Mouse (Mus musculus) embryonic facial prominence, embryonic 13.5 days (tissue): Measurements from ENCODE around the gene Nav1. TPM values are rescaled to one million over a fixed set of nuclear protein-coding genes. Genes with fewer than 3 reads are reported as not detected.

ENCODE experiments used
- ATAC-seq: fragments of 200-750 bp; cut with Nextera tagmentation; 2 replicates; pipeline ENCODE4 v1.8.0; 2017; ENCODE audit warnings: low read depth; ENCODE audit not compliant: insufficient number of reproducible peaks, insufficient read depth, low FRiP score, low TSS enrichment
- H3K27ac ChIP-seq: fragments of 300-500 bp; sonication (generic); 2 replicates; pipeline ENCODE4 v1.5.1; 2015; ENCODE audit warnings: moderate library complexity, mild to moderate bottlenecking, inconsistent platforms
- H3K27me3 ChIP-seq: fragments of 300-500 bp; sonication (generic); 2 replicates; pipeline ENCODE4 v1.6.1; 2015; ENCODE audit warnings: mild to moderate bottlenecking, inconsistent platforms
- H3K36me3 ChIP-seq: fragments of 300-500 bp; sonication (generic); 2 replicates; pipeline ENCODE4 v1.6.1; 2015; ENCODE audit warnings: mild to moderate bottlenecking, inconsistent platforms
- H3K4me1 ChIP-seq: fragments of 300-500 bp; sonication (generic); 2 replicates; pipeline ENCODE4 v1.6.1; 2015; ENCODE audit warnings: inconsistent platforms
- H3K4me2 ChIP-seq: fragments of 300-500 bp; sonication (generic); 2 replicates; pipeline ENCODE4 v1.6.1; 2015; ENCODE audit warnings: moderate library complexity, mild to moderate bottlenecking, inconsistent platforms
- H3K4me3 ChIP-seq: fragments of 300-500 bp; sonication (generic); 2 replicates; pipeline ENCODE4 v1.5.1; 2015; ENCODE audit warnings: mild to moderate bottlenecking, inconsistent platforms
- H3K9ac ChIP-seq: fragments of 300-500 bp; sonication (generic); 2 replicates; pipeline ENCODE4 v1.6.1; 2015; ENCODE audit warnings: mild to moderate bottlenecking, inconsistent platforms
- H3K9me3 ChIP-seq: fragments of 300-500 bp; sonication (generic); 2 replicates; pipeline ENCODE4 v1.6.1; 2016; ENCODE audit warnings: inconsistent platforms
- WGBS: fragments of 180-500 bp; shearing (Covaris S2); methylation state at CpG from one replicate; pipeline ENCODE4 v1.1.7; 2015; ENCODE audit warnings: mixed read lengths; 5-methylcytosine and 5-hydroxymethylcytosine counted together
- polyA plus RNA-seq: library from polyadenylated mRNA; unstranded; fragments of >200 nt; fragmentation: Nextera tagmentation; extraction: Ambion mirVana; gene quantifications from 2 replicates; pipeline ENCODE4 v1.2.1, GENCODE M21; 2015

Nav1 gene
- polyA plus RNA-seq, 1 experiment from 2014 or later, result 11.6 TPM

- H3K27me3 ChIP-seq, result no peaks in the 10 kb centered on the region
- H3K4me3 ChIP-seq, result no peak overlapping the region
- H3K4me2 ChIP-seq, result no peak overlapping the region
- H3K36me3 ChIP-seq, result peaks cover 21% of the 10 kb centered on the region
- H3K27ac ChIP-seq, result no peak overlapping the region
- H3K9ac ChIP-seq, result no peak overlapping the region
- no peaks in the 10 kb centered on the region for H3K9me3 ChIP-seq
- no peak for ATAC-seq
- H3K4me1 ChIP-seq, result peaks cover 15% of the 10 kb centered on the region
- WGBS, result 43% methylated on average over 15 of the region's 15 CpGs
Observed at GRCm38 (mm10) chr1:135474861-135475570, 132.1 kb downstream of the Nav1 start.

- H3K36me3 ChIP-seq, result peaks cover 38% of the 10 kb centered on the region
- H3K4me1 ChIP-seq, result peaks cover 15% of the 10 kb centered on the region
- H3K4me2 ChIP-seq, result no peak overlapping the region
- WGBS, result 66% methylated on average over 5 of the region's 5 CpGs
- ATAC-seq, result no peak
- H3K4me3 ChIP-seq, result no peak overlapping the region
- H3K27me3 ChIP-seq, result no peaks in the 10 kb centered on the region
- H3K27ac ChIP-seq, result no peak overlapping the region
- no peaks in the 10 kb centered on the region for H3K9me3 ChIP-seq
- H3K9ac ChIP-seq, result no peak overlapping the region
Observed at GRCm38 (mm10) chr1:135472536-135472935, 134.6 kb downstream of the Nav1 start.

- ATAC-seq, result no peak
- no peak overlapping the region for H3K9ac ChIP-seq
- no peak overlapping the region for H3K4me2 ChIP-seq
- no peak overlapping the region for H3K4me3 ChIP-seq
- no peaks in the 10 kb centered on the region for H3K27me3 ChIP-seq
- no peaks in the 10 kb centered on the region for H3K9me3 ChIP-seq
- WGBS, result 73% methylated on average over 5 of the region's 5 CpGs
- H3K27ac ChIP-seq, result no peak overlapping the region
- peaks cover 46% of the 10 kb centered on the region for H3K36me3 ChIP-seq
- H3K4me1 ChIP-seq, result peaks cover 15% of the 10 kb centered on the region
Observed at GRCm38 (mm10) chr1:135471742-135472141, 135.4 kb downstream of the Nav1 start.

GRCm38 (mm10) chr1:135470546-135470945 lies 136.5 kb downstream of the Nav1 start:
- Histone ChIP-seq H3K9me3 (no peaks in the 10 kb centered on the region), H3K4me1 (peaks cover 7% of the 10 kb centered on the region), H3K4me3 (no peak overlapping the region), H3K27me3 (no peaks in the 10 kb centered on the region), H3K9ac (no peak overlapping the region), H3K36me3 (peaks cover 57% of the 10 kb centered on the region), H3K27ac (no peak overlapping the region), H3K4me2 (no peak overlapping the region)
- 95% methylated on average over 13 of the region's 13 CpGs for WGBS
- ATAC-seq, result no peak

- ATAC-seq, result no peak
- H3K27ac ChIP-seq, result no peak overlapping the region
- peaks cover 7% of the 10 kb centered on the region; the same call in 1 of the 2 replicates for H3K4me1 ChIP-seq
- no peaks in the 10 kb centered on the region for H3K27me3 ChIP-seq
- H3K36me3 ChIP-seq, result peaks cover 75% of the 10 kb centered on the region
- 90% methylated on average over 5 of the region's 5 CpGs for WGBS
- H3K4me3 ChIP-seq, result no peak overlapping the region
- no peak overlapping the region for H3K4me2 ChIP-seq
- no peaks in the 10 kb centered on the region for H3K9me3 ChIP-seq
- H3K9ac ChIP-seq, result no peak overlapping the region
Observed at GRCm38 (mm10) chr1:135467462-135467861, 139.6 kb downstream of the Nav1 start.

- H3K9me3 ChIP-seq, result no peaks in the 10 kb centered on the region
- H3K27me3 ChIP-seq, result no peaks in the 10 kb centered on the region
- peaks cover 7% of the 10 kb centered on the region; the same call in 1 of the 2 replicates for H3K4me1 ChIP-seq
- H3K4me2 ChIP-seq, result no peak overlapping the region
- WGBS, result 58% methylated on average over 3 of the region's 3 CpGs
- no peak overlapping the region for H3K9ac ChIP-seq
- ATAC-seq, result no peak
- peaks cover 73% of the 10 kb centered on the region for H3K36me3 ChIP-seq
- no peak overlapping the region for H3K4me3 ChIP-seq
- H3K27ac ChIP-seq, result no peak overlapping the region
Observed at GRCm38 (mm10) chr1:135466935-135467334, 140.2 kb downstream of the Nav1 start.

GRCm38 (mm10) chr1:135465734-135466133 lies 141.4 kb downstream of the Nav1 start:
- ATAC-seq, result no peak
- Histone ChIP-seq H3K4me2 (no peak overlapping the region), H3K27me3 (no peaks in the 10 kb centered on the region), H3K9ac (no peak overlapping the region), H3K27ac (no peak overlapping the region), H3K4me3 (no peak overlapping the region), H3K4me1 (peaks cover 7% of the 10 kb centered on the region; the same call in 1 of the 2 replicates), H3K9me3 (no peaks in the 10 kb centered on the region), H3K36me3 (peaks cover 64% of the 10 kb centered on the region)
- 92% methylated on average over 19 of the region's 19 CpGs for WGBS

- Histone ChIP-seq H3K4me1 (peaks cover 7% of the 10 kb centered on the region; the same call in 1 of the 2 replicates), H3K36me3 (peaks cover 71% of the 10 kb centered on the region), H3K4me2 (no peak overlapping the region), H3K9me3 (no peaks in the 10 kb centered on the region), H3K27me3 (no peaks in the 10 kb centered on the region), H3K4me3 (no peak overlapping the region), H3K27ac (no peak overlapping the region), H3K9ac (no peak overlapping the region)
- ATAC-seq, result no peak
- WGBS, result 66% methylated on average over 8 of the region's 8 CpGs
Observed at GRCm38 (mm10) chr1:135462736-135463135, 144.4 kb downstream of the Nav1 start.

- 75% methylated on average over 4 of the region's 4 CpGs for WGBS
- Histone ChIP-seq H3K4me1 (peaks cover 7% of the 10 kb centered on the region; the same call in 1 of the 2 replicates), H3K27ac (no peak overlapping the region), H3K9me3 (no peaks in the 10 kb centered on the region), H3K4me2 (no peak overlapping the region), H3K27me3 (no peaks in the 10 kb centered on the region), H3K4me3 (no peak overlapping the region), H3K36me3 (peaks cover 71% of the 10 kb centered on the region), H3K9ac (no peak overlapping the region)
- no peak for ATAC-seq
Observed at GRCm38 (mm10) chr1:135462304-135462703, 144.8 kb downstream of the Nav1 start.

- H3K9ac ChIP-seq, result no peak overlapping the region
- H3K27me3 ChIP-seq, result no peaks in the 10 kb centered on the region
- no peak overlapping the region for H3K4me2 ChIP-seq
- H3K36me3 ChIP-seq, result peaks cover 72% of the 10 kb centered on the region
- no peak overlapping the region for H3K27ac ChIP-seq
- ATAC-seq, result 0 out of 2 replicates have a peak, but pooled peaks have one; percentile 7
- peaks cover 7% of the 10 kb centered on the region; the same call in 1 of the 2 replicates for H3K4me1 ChIP-seq
- 82% methylated on average over 3 of the region's 3 CpGs for WGBS
- H3K4me3 ChIP-seq, result no peak overlapping the region
- no peaks in the 10 kb centered on the region for H3K9me3 ChIP-seq
Observed at GRCm38 (mm10) chr1:135461097-135461730, 145.9 kb downstream of the Nav1 start.

- WGBS, result 89% methylated on average over 16 of the region's 16 CpGs
- no peak for ATAC-seq
- H3K9me3 ChIP-seq, result no peaks in the 10 kb centered on the region
- H3K27me3 ChIP-seq, result no peaks in the 10 kb centered on the region
- H3K36me3 ChIP-seq, result peaks cover 70% of the 10 kb centered on the region
- no peak overlapping the region for H3K4me3 ChIP-seq
- H3K4me1 ChIP-seq, result peaks cover 7% of the 10 kb centered on the region; the same call in 1 of the 2 replicates
- H3K27ac ChIP-seq, result no peak overlapping the region
- H3K9ac ChIP-seq, result no peak overlapping the region
- no peak overlapping the region for H3K4me2 ChIP-seq
Observed at GRCm38 (mm10) chr1:135460521-135460920, 146.6 kb downstream of the Nav1 start.

- no peak for ATAC-seq
- H3K9me3 ChIP-seq, result no peaks in the 10 kb centered on the region
Observed at GRCm38 (mm10) chr1:135457860-135458259, 149.2 kb downstream of the Nav1 start.

More at GRCm38 (mm10) chr1:135457860-135458259, 149.2 kb downstream of the Nav1 start:
- Histone ChIP-seq H3K9ac (no peak overlapping the region), H3K36me3 (peaks cover 78% of the 10 kb centered on the region), H3K4me1 (peaks cover 4% of the 10 kb centered on the region; the same call in 1 of the 2 replicates), H3K27ac (no peak overlapping the region), H3K27me3 (no peaks in the 10 kb centered on the region), H3K4me3 (no peak overlapping the region), H3K4me2 (no peak overlapping the region)
- WGBS, result 89% methylated on average over 5 of the region's 5 CpGs
